Mouse (Mus musculus) cerebellum, adult 2 months (tissue): Measurements from ENCODE around the gene Hpgd.

Experiments used
- CTCF ChIP-seq: fragments of 200-500 bp; IDR thresholded peaks from 2 replicates; pipeline ENCODE4 v1.5.1; 2011; ENCODE audit warnings: low read depth, mild to moderate bottlenecking, control low read depth, low read length, moderate library complexity, borderline replicate concordance; ENCODE audit not compliant: insufficient read depth
- POLR2A ChIP-seq: fragments of 200-500 bp; IDR thresholded peaks from 2 replicates; pipeline ENCODE4 v1.6.1; 2011; ENCODE audit warnings: low read length, control low read depth, borderline replicate concordance; ENCODE audit not compliant: insufficient read depth

DNA sequence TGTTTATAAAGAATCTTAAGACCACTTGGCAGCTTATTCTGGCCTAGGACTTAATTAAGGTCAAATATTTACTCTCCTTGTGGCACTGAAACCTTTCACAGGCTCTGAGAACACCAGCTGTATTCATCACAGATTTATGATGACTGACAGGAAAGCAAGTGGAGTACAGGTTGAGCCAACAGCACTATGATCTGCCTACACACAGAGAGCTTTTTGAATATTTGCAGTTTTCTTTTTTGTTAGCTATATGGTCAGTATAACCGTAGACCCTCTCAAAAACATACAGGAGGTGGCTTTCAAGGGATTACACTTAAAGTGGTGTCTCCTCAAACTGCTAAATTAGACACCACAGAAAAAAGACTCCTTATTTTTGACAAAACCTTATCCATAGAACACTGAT, 33.2 kb upstream of the Hpgd start:
- TF ChIP-seq CTCF: no peak
- TF ChIP-seq POLR2A: no peak
